Mouse (Mus musculus) forebrain, embryonic 11.5 days (tissue): ENCODE measurements around the gene Gm20219. TPM values are rescaled to one million over a fixed set of nuclear protein-coding genes. Genes with fewer than 3 reads are reported as not detected.

Experiments
- ATAC-seq: fragments of 200-750 bp; cut with Nextera tagmentation; replicated peaks from 2 replicates; pipeline ENCODE4 v1.8.0; 2017; ENCODE audit warnings: moderate TSS enrichment; ENCODE audit not compliant: low FRiP score
- DNase-seq: peaks from one replicate; pipeline ENCODE4 v3.0.0-alpha.2; 2017; ENCODE audit warnings: low spot score
- H3K27ac ChIP-seq: fragments of 300-500 bp; sonication (generic); 2 replicates; pipeline ENCODE4 v1.5.1; 2014; ENCODE audit warnings: low read depth, low read length
- H3K27me3 ChIP-seq: fragments of 300-500 bp; sonication (generic); 2 replicates; pipeline ENCODE4 v1.6.1; 2014; ENCODE audit warnings: mild to moderate bottlenecking, low read length, mixed read lengths; ENCODE audit not compliant: control insufficient read depth, insufficient read depth
- H3K36me3 ChIP-seq: fragments of 300-500 bp; sonication (generic); 2 replicates; pipeline ENCODE4 v1.6.1; 2014; ENCODE audit warnings: mild to moderate bottlenecking, low read length, moderate library complexity, mixed read lengths; ENCODE audit not compliant: control insufficient read depth, insufficient read depth
- H3K4me1 ChIP-seq: fragments of 300-500 bp; sonication (generic); replicated peaks from 2 replicates; pipeline ENCODE4 v1.6.1; 2014; ENCODE audit warnings: low read length, mixed read lengths; ENCODE audit not compliant: control insufficient read depth, insufficient read depth
- H3K4me2 ChIP-seq: fragments of 300-500 bp; sonication (generic); 2 replicates; pipeline ENCODE4 v1.6.1; 2014; ENCODE audit warnings: low read depth, mild to moderate bottlenecking, low read length, moderate library complexity, mixed read lengths; ENCODE audit not compliant: severe bottlenecking
- H3K4me3 ChIP-seq: fragments of 300-500 bp; sonication (generic); 2 replicates; pipeline ENCODE4 v1.5.1; 2014; ENCODE audit warnings: low read depth, low read length
- H3K9ac ChIP-seq: fragments of 300-500 bp; sonication (generic); 2 replicates; pipeline ENCODE4 v1.6.1; 2014; ENCODE audit warnings: low read length
- H3K9me3 ChIP-seq: fragments of 300-500 bp; sonication (generic); 2 replicates; pipeline ENCODE4 v1.6.1; 2016; ENCODE audit warnings: low read length, mixed read lengths; ENCODE audit not compliant: control insufficient read depth
- WGBS: fragments of 180-500 bp; shearing (Covaris S2); extraction: QIAGEN DNeasy Blood & Tissue Kit; methylation state at CpG from one replicate; pipeline ENCODE4 v1.1.7; 2014; 5-methylcytosine and 5-hydroxymethylcytosine counted together
- polyA plus RNA-seq: library from polyadenylated mRNA; unstranded; fragments of >200 nt; fragmentation: Nextera tagmentation; extraction: Ambion mirVana; gene quantifications from 2 replicates; pipeline ENCODE4 v1.2.1, GENCODE M21; 2014

Gene Gm20219
- polyA plus RNA-seq, 1 experiment from 2014 or later: 1.1 TPM

- Histone ChIP-seq H3K9ac (peak within 1 kb of the TSS; percentile 88), H3K9me3 (no peaks in the 10 kb centered on the region), H3K27me3 (no peaks in the 10 kb centered on the region), H3K4me2 (peak within 1 kb of the TSS; percentile 91), H3K36me3 (peaks cover 27% of the 10 kb centered on the region), H3K4me1 (peaks cover 28% of the 10 kb centered on the region), H3K4me3 (peak within 1 kb of the TSS; percentile 93), H3K27ac (peak within 1 kb of the TSS; percentile 88)
- WGBS: under 1% methylated on average over 91 of the region's 101 CpGs
- peak; percentile 99 for DNase-seq
- ATAC-seq: peak; percentile 95
Observed at GRCm38 (mm10) chr17:56584257-56585130, 30.3 kb upstream of the Gm20219 start, which contains the start of the genes Safb2 and Safb. Gene Safb2, minus strand, starts transcription at chr17:56584585. Gene Safb, plus strand, starts transcription at chr17:56584825.

GRCm38 (mm10) chr17:56583611-56584256 is 29.5 kb upstream of the Gm20219 start:
- Histone ChIP-seq H3K4me1 (peaks cover 25% of the 10 kb centered on the region), H3K4me3 (peak overlapping the region; percentile 93), H3K27ac (peak overlapping the region; percentile 88), H3K9ac (peak overlapping the region; percentile 88), H3K36me3 (peaks cover 23% of the 10 kb centered on the region), H3K9me3 (no peaks in the 10 kb centered on the region), H3K4me2 (peak overlapping the region; percentile 91), H3K27me3 (no peaks in the 10 kb centered on the region)
- DNase-seq: no peak
- 5% methylated on average over 33 of the region's 33 CpGs for WGBS
- no peak for ATAC-seq

GRCm38 (mm10) chr17:56583071-56583470 is 28.9 kb upstream of the Gm20219 start:
- Histone ChIP-seq H3K4me2 (peak overlapping the region; percentile 91), H3K36me3 (peaks cover 28% of the 10 kb centered on the region), H3K9me3 (no peaks in the 10 kb centered on the region), H3K27me3 (no peaks in the 10 kb centered on the region), H3K9ac (peak overlapping the region; percentile 88), H3K4me1 (peaks cover 22% of the 10 kb centered on the region), H3K4me3 (peak overlapping the region; percentile 93), H3K27ac (no peak overlapping the region)
- ATAC-seq (no peak), DNase-seq (no peak)
- 78% methylated on average over 1 of the region's 1 CpGs for WGBS

- ATAC-seq: no peak
Observed at GRCm38 (mm10) chr17:56572939-56573338, 18.8 kb upstream of the Gm20219 start.

GRCm38 (mm10) chr17:56572154-56572553 is 18.0 kb upstream of the Gm20219 start:
- H3K27me3 ChIP-seq: no peaks in the 10 kb centered on the region
- DNase-seq (no peak), ATAC-seq (no peak)
- no peak overlapping the region for H3K4me2 ChIP-seq
- no peaks in the 10 kb centered on the region for H3K9me3 ChIP-seq
- H3K9ac ChIP-seq: no peak overlapping the region
- H3K4me3 ChIP-seq: no peak overlapping the region
- H3K4me1 ChIP-seq: no peaks in the 10 kb centered on the region
- no peak overlapping the region for H3K27ac ChIP-seq
- peaks cover 39% of the 10 kb centered on the region for H3K36me3 ChIP-seq
- WGBS: 84% methylated on average over 1 of the region's 1 CpGs

More at GRCm38 (mm10) chr17:56572939-56573338, 18.8 kb upstream of the Gm20219 start:
- H3K27ac ChIP-seq: no peak overlapping the region
- H3K9ac ChIP-seq: no peak overlapping the region
- no peaks in the 10 kb centered on the region for H3K4me1 ChIP-seq
- peaks cover 36% of the 10 kb centered on the region for H3K36me3 ChIP-seq
- no peak for DNase-seq
- no peak overlapping the region for H3K4me2 ChIP-seq
- WGBS: 92% methylated on average over 3 of the region's 3 CpGs
- H3K27me3 ChIP-seq: no peaks in the 10 kb centered on the region
- no peak overlapping the region for H3K4me3 ChIP-seq
- H3K9me3 ChIP-seq: no peaks in the 10 kb centered on the region

GRCm38 (mm10) chr17:56570287-56570686 is 16.1 kb upstream of the Gm20219 start:
- WGBS: 97% methylated on average over 4 of the region's 4 CpGs
- DNase-seq (no peak), ATAC-seq (no peak)
- Histone ChIP-seq H3K4me3 (no peak overlapping the region), H3K27me3 (no peaks in the 10 kb centered on the region), H3K27ac (no peak overlapping the region), H3K4me1 (no peaks in the 10 kb centered on the region), H3K4me2 (no peak overlapping the region), H3K9me3 (no peaks in the 10 kb centered on the region), H3K9ac (no peak overlapping the region), H3K36me3 (peaks cover 42% of the 10 kb centered on the region)

GRCm38 (mm10) chr17:56567370-56567769 is 13.2 kb upstream of the Gm20219 start:
- Histone ChIP-seq H3K27ac (no peak overlapping the region), H3K9ac (no peak overlapping the region), H3K27me3 (no peaks in the 10 kb centered on the region), H3K4me1 (no peaks in the 10 kb centered on the region), H3K9me3 (no peaks in the 10 kb centered on the region), H3K4me2 (no peak overlapping the region), H3K36me3 (peaks cover 47% of the 10 kb centered on the region), H3K4me3 (no peak overlapping the region)
- ATAC-seq: no peak
- DNase-seq: no peak
- 90% methylated on average over 4 of the region's 4 CpGs for WGBS

GRCm38 (mm10) chr17:56566918-56567317 is 12.7 kb upstream of the Gm20219 start:
- no peak for ATAC-seq
- no peak overlapping the region for H3K4me2 ChIP-seq
- DNase-seq: no peak
- H3K27me3 ChIP-seq: no peaks in the 10 kb centered on the region
- H3K9me3 ChIP-seq: no peaks in the 10 kb centered on the region
- WGBS: 92% methylated on average over 5 of the region's 5 CpGs
- peaks cover 50% of the 10 kb centered on the region for H3K36me3 ChIP-seq
- no peak overlapping the region for H3K27ac ChIP-seq
- H3K4me1 ChIP-seq: no peaks in the 10 kb centered on the region
- H3K4me3 ChIP-seq: no peak overlapping the region
- H3K9ac ChIP-seq: no peak overlapping the region
